Mouse (Mus musculus) left cerebral cortex, adult 11 months (tissue): ENCODE data around the gene Fam53b.

ENCODE experiments used
- DNase-seq: peaks from one replicate; pipeline ENCODE4 v3.0.0; 2022; ENCODE audit warnings: low spot score

Gene Fam53b

GRCm38 (mm10) chr7:132766235-132766871, 47.3 kb downstream of the Fam53b start:
- DNase-seq: no peak

- no peak for DNase-seq
Measured at GRCm38 (mm10) chr7:132765629-132766186, 48.0 kb downstream of the Fam53b start.

- DNase-seq: no peak
Measured at GRCm38 (mm10) chr7:132764896-132765491, 48.7 kb downstream of the Fam53b start.

GRCm38 (mm10) chr7:132764314-132764713, 49.4 kb downstream of the Fam53b start:
- DNase-seq: no peak

GRCm38 (mm10) chr7:132763911-132764310, 49.8 kb downstream of the Fam53b start:
- no peak for DNase-seq

GRCm38 (mm10) chr7:132763351-132763750, 50.3 kb downstream of the Fam53b start:
- DNase-seq: no peak

GRCm38 (mm10) chr7:132761409-132761808, 52.3 kb downstream of the Fam53b start:
- DNase-seq: no peak

- DNase-seq: no peak
Measured at GRCm38 (mm10) chr7:132760589-132761180, 53.0 kb downstream of the Fam53b start.

- no peak for DNase-seq
Measured at GRCm38 (mm10) chr7:132759926-132760325, 53.8 kb downstream of the Fam53b start.

GRCm38 (mm10) chr7:132759405-132759891, 54.2 kb downstream of the Fam53b start:
- no peak for DNase-seq

- DNase-seq: no peak
Measured at GRCm38 (mm10) chr7:132758875-132759274, 54.8 kb downstream of the Fam53b start.

GRCm38 (mm10) chr7:132756325-132756724, 57.4 kb downstream of the Fam53b start:
- DNase-seq: no peak

- no peak for DNase-seq
Measured at GRCm38 (mm10) chr7:132754389-132754750, 59.3 kb downstream of the Fam53b start.

- no peak for DNase-seq
Measured at GRCm38 (mm10) chr7:132753518-132754388, 59.9 kb downstream of the Fam53b start.

GRCm38 (mm10) chr7:132751716-132752115, 62.0 kb downstream of the Fam53b start:
- DNase-seq: no peak

- DNase-seq: no peak
Measured at GRCm38 (mm10) chr7:132749504-132749903, 64.2 kb downstream of the Fam53b start.

GRCm38 (mm10) chr7:132748076-132748769, 65.5 kb downstream of the Fam53b start:
- DNase-seq: no peak

- DNase-seq: no peak
Measured at GRCm38 (mm10) chr7:132747096-132747495, 66.6 kb downstream of the Fam53b start.

GRCm38 (mm10) chr7:132742912-132743311, 70.8 kb downstream of the Fam53b start:
- no peak for DNase-seq

- no peak for DNase-seq
Measured at GRCm38 (mm10) chr7:132739829-132740228, 73.9 kb downstream of the Fam53b start.

- DNase-seq: no peak
Measured at GRCm38 (mm10) chr7:132738844-132739243, 74.8 kb downstream of the Fam53b start.
